Mouse (Mus musculus) heart, embryonic 13.5 days (tissue): ENCODE data around the gene Sorbs1. TPM values are rescaled to one million over a fixed set of nuclear protein-coding genes. Genes with fewer than 3 reads are reported as not detected.
"Not testable (repeated sequence)": the region's sequence is repeated elsewhere in the genome, so short reads cannot be mapped to it uniquely, and the experiment has no call there.

Experiments used
- ATAC-seq: fragments of 200-750 bp; cut with Nextera tagmentation; 2 replicates; pipeline ENCODE4 v1.8.0; 2017; ENCODE audit warnings: moderate TSS enrichment; ENCODE audit not compliant: insufficient number of reproducible peaks, low FRiP score, low TSS enrichment; ENCODE audit errors: extremely low read depth
- H3K27ac ChIP-seq: fragments of 300-500 bp; sonication (generic); replicated peaks from 2 replicates; pipeline ENCODE4 v1.5.1; 2015; ENCODE audit warnings: moderate library complexity, mild to moderate bottlenecking, inconsistent platforms
- H3K27me3 ChIP-seq: fragments of 300-500 bp; sonication (generic); replicated peaks from 2 replicates; pipeline ENCODE4 v1.6.1; 2015; ENCODE audit warnings: mild to moderate bottlenecking, inconsistent platforms
- H3K36me3 ChIP-seq: fragments of 300-500 bp; sonication (generic); 2 replicates; pipeline ENCODE4 v1.6.1; 2015; ENCODE audit warnings: mild to moderate bottlenecking, inconsistent platforms
- H3K4me1 ChIP-seq: fragments of 300-500 bp; sonication (generic); 2 replicates; pipeline ENCODE4 v1.6.1; 2015; ENCODE audit warnings: inconsistent platforms
- H3K4me2 ChIP-seq: fragments of 300-500 bp; sonication (generic); 2 replicates; pipeline ENCODE4 v1.6.1; 2015; ENCODE audit warnings: inconsistent platforms, mild to moderate bottlenecking, moderate library complexity
- H3K4me3 ChIP-seq: fragments of 300-500 bp; sonication (generic); 2 replicates; pipeline ENCODE4 v1.5.1; 2015; ENCODE audit warnings: moderate library complexity, mild to moderate bottlenecking, inconsistent platforms
- H3K9ac ChIP-seq: fragments of 300-500 bp; sonication (generic); 2 replicates; pipeline ENCODE4 v1.6.1; 2015; ENCODE audit warnings: inconsistent platforms, mild to moderate bottlenecking, moderate library complexity
- H3K9me3 ChIP-seq: fragments of 300-500 bp; sonication (generic); 2 replicates; pipeline ENCODE4 v1.6.1; 2016; ENCODE audit warnings: inconsistent platforms
- WGBS: fragments of 180-500 bp; shearing (Covaris S2); methylation state at CpG from one replicate; pipeline ENCODE4 v1.1.7; 2015; ENCODE audit warnings: mixed read lengths; 5-methylcytosine and 5-hydroxymethylcytosine counted together
- polyA plus RNA-seq: library from polyadenylated mRNA; unstranded; fragments of >200 nt; fragmentation: Nextera tagmentation; extraction: Ambion mirVana; gene quantifications from 2 replicates; pipeline ENCODE4 v1.2.1, GENCODE M21; 2015

Sorbs1 gene
- 65.4 and 74.3 TPM in 2 replicates for polyA plus RNA-seq

DNA sequence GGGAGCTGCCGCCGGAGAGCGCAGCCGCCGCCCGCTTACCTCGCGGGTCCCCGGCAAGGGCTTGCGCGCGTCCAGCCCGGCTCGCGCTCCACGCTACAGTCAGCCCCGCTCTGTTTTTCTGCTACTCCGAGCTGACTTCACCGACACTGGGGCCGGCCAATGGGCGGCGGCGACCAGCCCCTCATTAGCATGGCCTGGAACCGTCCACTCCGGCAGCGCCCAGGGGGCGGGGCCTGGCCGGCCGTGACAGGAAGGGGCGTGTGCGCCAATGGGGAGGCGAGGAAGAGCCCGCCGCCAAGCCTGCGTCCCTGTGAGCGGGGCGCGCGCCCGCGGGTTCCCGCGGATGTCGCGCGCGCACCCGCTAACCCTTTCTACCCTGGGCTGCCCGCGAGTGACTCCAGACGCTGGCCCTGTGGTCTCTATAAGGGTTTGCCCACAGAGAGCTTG lies at the start of gene Sorbs1:
Gene Sorbs1 (minus strand): TSS at position 148 of the 447 bp plus-strand sequence.
- peaks cover 36% of the 10 kb centered on the region for H3K4me1 ChIP-seq
- WGBS = under 1% methylated on average over 50 of the region's 51 CpGs
- H3K9ac ChIP-seq = peak within 1 kb of the TSS; percentile 93
- H3K27ac ChIP-seq = peak within 1 kb of the TSS; percentile 93
- H3K4me3 ChIP-seq = peak within 1 kb of the TSS; percentile 74
- H3K9me3 ChIP-seq = no peaks in the 10 kb centered on the region
- H3K36me3 ChIP-seq = no peaks in the 10 kb centered on the region
- H3K4me2 ChIP-seq = peak within 1 kb of the TSS; percentile 92
- H3K27me3 ChIP-seq = no peaks in the 10 kb centered on the region
- peak; percentile 98 for ATAC-seq

DNA sequence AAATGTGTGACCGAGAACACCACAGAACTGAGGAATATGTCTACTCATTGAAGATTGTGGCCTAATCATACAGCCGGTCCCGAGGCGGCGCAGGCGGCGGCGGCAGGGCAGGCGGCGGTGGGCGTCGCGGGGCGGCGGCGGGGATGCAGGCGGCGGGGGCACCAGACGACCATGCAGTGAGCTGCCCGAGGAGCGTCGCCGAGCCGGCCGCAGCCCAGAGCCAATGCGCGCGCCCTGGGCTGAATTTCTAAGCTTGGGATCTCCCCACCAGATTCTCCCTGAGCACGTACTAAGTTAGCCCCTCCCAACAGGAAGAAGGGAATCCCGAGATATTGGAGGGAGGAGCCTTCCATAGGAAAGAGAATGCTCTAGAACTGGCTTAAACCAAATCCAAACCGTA lies 47.9 kb upstream of the Sorbs1 start:
- Histone ChIP-seq H3K4me3 (0 out of 2 replicates have a peak overlapping the region, but pooled peaks have one; percentile 6), H3K4me1 (peaks cover 13% of the 10 kb centered on the region), H3K36me3 (peaks cover 69% of the 10 kb centered on the region), H3K4me2 (peak overlapping the region; percentile 27; the same call in 1 of the 2 replicates)
- H3K9ac ChIP-seq, H3K27me3 ChIP-seq, ATAC-seq, H3K27ac ChIP-seq, H3K9me3 ChIP-seq: not testable (repeated sequence)
- WGBS = 50% methylated on average over 13 of the region's 31 CpGs

DNA sequence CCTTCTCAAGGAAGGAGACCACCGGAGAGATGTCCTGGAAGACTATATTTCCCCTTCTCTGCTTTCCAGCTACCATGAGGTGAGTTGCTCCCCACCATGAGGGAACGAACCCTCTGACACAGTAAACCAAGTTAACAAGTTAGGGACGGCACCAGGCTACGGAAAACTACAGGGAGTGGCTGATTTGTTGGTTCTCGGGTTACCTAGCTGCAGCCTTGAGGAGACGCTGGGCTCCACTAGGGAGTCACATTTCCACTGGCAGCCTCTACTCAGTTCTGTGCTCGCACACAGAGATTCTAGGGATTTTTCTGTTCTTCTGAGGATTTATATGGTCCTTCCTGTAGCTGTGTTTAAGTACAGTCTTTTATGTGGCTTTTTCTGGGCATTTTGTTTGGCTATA lies 42.5 kb upstream of the Sorbs1 start:
- Histone ChIP-seq H3K9me3 (peaks cover 2% of the 10 kb centered on the region; the same call in 1 of the 2 replicates), H3K4me2 (no peak overlapping the region), H3K9ac (no peak overlapping the region), H3K4me3 (no peak overlapping the region), H3K4me1 (no peaks in the 10 kb centered on the region), H3K27me3 (no peaks in the 10 kb centered on the region), H3K27ac (no peak overlapping the region), H3K36me3 (peaks cover 75% of the 10 kb centered on the region)
- WGBS = 82% methylated on average over 7 of the region's 7 CpGs
- ATAC-seq = no peak

DNA sequence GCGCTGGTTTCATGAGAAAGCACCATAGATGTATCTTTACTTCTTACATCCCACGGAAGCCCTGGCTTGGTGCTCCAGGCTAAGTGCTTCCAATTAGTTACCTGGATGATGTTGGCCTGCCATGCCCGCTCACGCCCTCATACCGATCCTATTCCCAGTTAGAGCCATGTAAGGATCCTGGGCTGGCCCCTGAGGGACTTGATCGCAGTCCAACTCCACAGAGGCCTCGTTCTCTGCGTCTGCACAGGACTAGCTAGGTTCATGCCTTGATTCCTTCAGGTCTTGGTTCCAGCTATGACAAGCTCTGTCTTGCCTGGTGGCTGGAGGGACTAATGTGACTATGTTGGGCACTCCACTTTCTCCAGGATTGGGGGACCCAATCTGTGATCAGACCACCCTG lies 41.6 kb upstream of the Sorbs1 start:
- no peak overlapping the region for H3K27ac ChIP-seq

DNA sequence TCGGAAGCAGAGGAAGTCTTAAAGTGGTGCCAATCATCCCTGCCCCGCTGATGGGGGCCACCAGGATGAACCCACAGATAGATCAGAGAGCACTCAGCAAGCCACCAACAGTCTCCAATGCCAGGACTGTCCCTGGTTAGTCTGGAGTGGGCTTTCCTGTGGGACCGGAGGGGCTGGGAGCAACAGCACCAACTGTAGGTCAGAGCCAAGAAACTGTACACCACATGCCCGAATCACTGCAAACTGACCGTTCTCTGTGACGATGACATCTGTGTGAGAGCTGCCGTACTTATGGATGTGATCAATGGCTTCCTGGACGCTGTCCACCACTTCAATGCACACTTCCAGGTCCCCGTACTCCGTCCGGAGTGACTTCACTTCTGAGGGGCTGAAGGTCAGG lies 40.8 kb upstream of the Sorbs1 start:
- no peak overlapping the region for H3K27ac ChIP-seq
- H3K4me1 ChIP-seq = peaks cover 7% of the 10 kb centered on the region
- H3K4me3 ChIP-seq = no peak overlapping the region
- no peak for ATAC-seq
- peaks cover 2% of the 10 kb centered on the region; the same call in 1 of the 2 replicates for H3K9me3 ChIP-seq
- H3K36me3 ChIP-seq = peaks cover 86% of the 10 kb centered on the region
- 81% methylated on average over 11 of the region's 11 CpGs for WGBS
- no peak overlapping the region for H3K4me2 ChIP-seq
- no peaks in the 10 kb centered on the region for H3K27me3 ChIP-seq
- H3K9ac ChIP-seq = no peak overlapping the region

More for the DNA sequence above, 41.6 kb upstream of the Sorbs1 start:
- 91% methylated on average over 8 of the region's 8 CpGs for WGBS
- H3K9ac ChIP-seq = no peak overlapping the region
- no peak overlapping the region for H3K4me2 ChIP-seq
- H3K9me3 ChIP-seq = peaks cover 2% of the 10 kb centered on the region; the same call in 1 of the 2 replicates
- no peaks in the 10 kb centered on the region for H3K27me3 ChIP-seq
- H3K4me1 ChIP-seq = no peaks in the 10 kb centered on the region
- H3K4me3 ChIP-seq = no peak overlapping the region
- H3K36me3 ChIP-seq = peaks cover 84% of the 10 kb centered on the region
- no peak for ATAC-seq

DNA sequence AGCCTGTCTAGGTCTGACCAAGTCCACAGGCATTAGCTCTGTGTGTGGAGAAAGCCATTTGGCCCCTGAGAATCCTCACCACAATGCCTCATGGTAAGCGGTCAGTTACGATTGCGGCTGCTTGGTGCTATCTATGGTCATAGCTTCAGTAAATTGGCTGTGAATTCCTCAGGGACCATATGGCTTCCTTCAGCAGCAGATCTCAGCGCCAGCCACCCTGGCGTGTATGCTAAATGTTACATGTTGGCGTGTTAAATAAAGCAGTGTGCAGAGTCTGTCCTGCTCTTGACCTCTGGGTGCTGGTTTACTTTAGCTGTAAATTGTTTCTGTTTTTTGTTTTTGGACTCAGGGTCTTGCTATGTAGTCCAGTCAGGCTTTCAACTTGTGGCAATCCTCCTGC lies 40.3 kb upstream of the Sorbs1 start:
- Histone ChIP-seq H3K27ac (no peak overlapping the region; the same call in 1 of the 2 replicates), H3K27me3 (no peaks in the 10 kb centered on the region), H3K4me1 (peaks cover 12% of the 10 kb centered on the region), H3K9ac (no peak overlapping the region), H3K4me3 (no peak overlapping the region), H3K4me2 (no peak overlapping the region), H3K36me3 (peaks cover 86% of the 10 kb centered on the region), H3K9me3 (peaks cover 2% of the 10 kb centered on the region; the same call in 1 of the 2 replicates)
- 60% methylated on average over 6 of the region's 6 CpGs for WGBS
- no peak for ATAC-seq

DNA sequence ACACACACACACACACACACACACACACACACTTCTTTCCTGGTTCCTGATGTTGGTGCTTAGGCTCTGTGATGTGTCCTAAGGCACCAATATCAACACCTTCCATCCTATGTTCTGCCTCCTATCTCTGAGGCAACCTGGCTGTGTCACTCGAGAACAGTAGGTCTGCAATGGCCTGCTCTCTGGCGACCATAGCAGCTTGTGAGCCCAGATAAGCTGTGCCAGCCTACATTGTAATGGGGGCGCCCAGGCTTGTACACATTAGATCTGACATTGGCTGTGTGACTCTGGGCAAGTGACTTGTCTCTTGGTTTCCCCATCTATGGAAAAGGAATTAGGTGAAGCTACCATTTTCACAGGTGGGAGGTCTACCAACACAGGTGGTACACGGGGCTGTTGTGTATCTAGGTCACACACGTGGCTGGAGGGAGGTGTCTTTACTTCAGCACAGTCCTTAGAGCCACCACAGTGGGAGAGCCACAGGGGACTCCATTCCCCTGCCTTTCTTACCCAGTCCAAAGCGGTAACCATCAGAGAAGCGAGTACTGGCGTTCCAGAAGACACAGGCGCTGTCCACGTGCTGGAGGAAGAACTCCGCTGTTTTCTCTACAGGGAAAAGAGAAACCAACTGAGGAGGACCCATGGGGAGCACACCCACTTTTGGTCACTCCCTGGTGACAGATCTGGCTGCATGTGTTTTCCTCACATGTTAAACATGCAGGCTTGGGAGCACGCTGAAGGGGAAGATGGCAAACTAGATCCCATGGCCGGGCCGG lies 39.6 kb upstream of the Sorbs1 start:
- Histone ChIP-seq H3K9me3 (peaks cover 2% of the 10 kb centered on the region; the same call in 1 of the 2 replicates), H3K4me2 (no peak overlapping the region), H3K27ac (no peak overlapping the region; the same call in 1 of the 2 replicates), H3K4me3 (no peak overlapping the region), H3K4me1 (peaks cover 17% of the 10 kb centered on the region), H3K36me3 (peaks cover 83% of the 10 kb centered on the region), H3K9ac (no peak overlapping the region), H3K27me3 (no peaks in the 10 kb centered on the region)
- 80% methylated on average over 14 of the region's 14 CpGs for WGBS
- no peak for ATAC-seq

DNA sequence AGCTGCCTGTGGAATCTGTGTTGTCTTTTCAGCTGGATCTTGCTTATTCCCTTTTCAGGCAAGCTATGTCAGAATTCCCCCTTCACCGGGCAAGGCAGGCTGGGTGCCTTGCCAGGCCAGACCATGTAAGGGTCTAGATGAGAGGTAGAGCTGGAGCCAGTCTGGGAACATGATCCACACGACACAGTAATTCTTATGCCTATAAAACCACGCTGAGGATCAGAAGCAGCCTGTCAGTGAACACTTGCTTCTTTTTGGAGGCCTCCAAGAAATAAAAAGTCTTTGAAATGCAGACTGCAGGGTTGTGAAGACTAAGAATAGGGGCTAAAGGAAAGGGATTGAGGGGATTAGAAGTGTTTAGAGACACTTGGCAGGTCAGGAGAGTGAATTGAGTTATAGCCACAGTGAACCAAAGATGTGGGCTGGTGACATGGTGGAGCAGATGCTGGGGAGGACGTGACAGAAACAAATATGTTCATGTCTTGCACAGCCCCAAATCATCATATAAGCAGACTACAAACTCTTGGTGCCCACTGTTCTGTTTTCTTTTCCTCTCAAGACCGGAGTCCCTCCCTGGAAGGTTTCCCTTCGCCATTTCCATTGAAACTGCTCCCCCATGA lies 36.0 kb upstream of the Sorbs1 start:
- 55% methylated on average over 6 of the region's 6 CpGs for WGBS
- Histone ChIP-seq H3K4me2 (peak overlapping the region; percentile 18; the same call in 1 of the 2 replicates), H3K27me3 (no peaks in the 10 kb centered on the region), H3K9ac (no peak overlapping the region), H3K36me3 (peaks cover 47% of the 10 kb centered on the region), H3K9me3 (no peaks in the 10 kb centered on the region), H3K4me3 (no peak overlapping the region), H3K4me1 (peaks cover 17% of the 10 kb centered on the region), H3K27ac (peak overlapping the region; percentile 40)
- ATAC-seq = no peak

DNA sequence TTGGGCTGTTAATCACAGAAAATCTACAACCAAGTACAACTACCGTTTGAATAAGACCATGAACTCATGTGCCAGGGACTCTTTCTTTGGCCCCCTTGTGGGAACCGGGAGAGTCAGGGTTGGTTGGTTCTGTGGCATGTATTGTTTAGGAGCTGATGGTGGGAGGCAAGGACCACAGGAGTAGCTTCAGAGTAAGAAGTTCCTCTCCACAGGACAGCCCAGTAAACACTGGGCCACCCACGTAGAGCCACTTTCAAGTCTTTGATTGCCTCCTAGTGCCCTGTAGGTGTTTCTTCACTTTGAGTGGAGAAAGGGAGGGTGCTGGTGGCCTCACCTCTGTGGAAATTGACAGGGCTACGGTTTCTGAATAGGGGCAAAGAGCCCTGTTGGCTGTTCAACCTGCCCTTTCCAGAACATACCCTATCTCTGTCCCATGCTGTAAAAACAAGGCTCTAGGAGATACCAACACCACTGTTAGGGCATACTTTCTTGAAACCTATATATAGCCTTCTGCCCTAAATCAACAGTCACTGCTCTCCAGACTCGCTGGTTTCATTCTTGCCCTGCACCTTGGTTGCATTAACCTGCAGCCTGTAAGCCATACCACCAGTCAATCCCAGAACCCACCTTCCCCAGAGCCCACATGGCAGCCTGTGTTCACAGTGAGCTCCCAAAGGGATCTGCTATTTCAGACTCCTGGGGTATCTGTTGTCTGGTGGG lies 35.4 kb upstream of the Sorbs1 start:
- no peak overlapping the region for H3K9ac ChIP-seq
- 30% methylated on average over 5 of the region's 5 CpGs for WGBS
- no peaks in the 10 kb centered on the region for H3K9me3 ChIP-seq
- H3K4me1 ChIP-seq = peaks cover 17% of the 10 kb centered on the region
- peaks cover 40% of the 10 kb centered on the region for H3K36me3 ChIP-seq
- ATAC-seq = no peak; the same call in 1 of the 2 replicates
- peak overlapping the region; percentile 40 for H3K27ac ChIP-seq
- H3K4me2 ChIP-seq = peak overlapping the region; percentile 18; the same call in 1 of the 2 replicates
- no peak overlapping the region for H3K4me3 ChIP-seq
- H3K27me3 ChIP-seq = no peaks in the 10 kb centered on the region

DNA sequence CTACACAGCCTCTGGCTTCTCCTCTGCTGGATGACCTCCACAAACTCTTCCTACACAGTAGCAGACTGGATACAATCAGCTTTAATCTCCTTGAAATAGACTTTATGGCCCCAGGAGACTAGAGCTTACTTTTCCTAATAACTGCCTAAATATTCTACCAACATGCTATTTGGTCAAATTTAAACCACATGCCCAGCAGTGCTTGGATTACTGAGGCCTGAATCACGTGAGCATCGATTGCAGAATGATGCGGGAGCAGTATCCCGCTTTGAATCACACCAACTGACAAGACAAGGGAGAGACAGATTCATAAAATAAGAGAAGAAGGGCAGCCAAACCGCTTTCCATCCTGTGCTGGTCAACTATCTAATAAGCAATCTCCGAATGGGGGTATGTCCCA lies 34.8 kb upstream of the Sorbs1 start:
- peaks cover 17% of the 10 kb centered on the region for H3K4me1 ChIP-seq
- peak overlapping the region; percentile 40; the same call in 1 of the 2 replicates for H3K27ac ChIP-seq

DNA sequence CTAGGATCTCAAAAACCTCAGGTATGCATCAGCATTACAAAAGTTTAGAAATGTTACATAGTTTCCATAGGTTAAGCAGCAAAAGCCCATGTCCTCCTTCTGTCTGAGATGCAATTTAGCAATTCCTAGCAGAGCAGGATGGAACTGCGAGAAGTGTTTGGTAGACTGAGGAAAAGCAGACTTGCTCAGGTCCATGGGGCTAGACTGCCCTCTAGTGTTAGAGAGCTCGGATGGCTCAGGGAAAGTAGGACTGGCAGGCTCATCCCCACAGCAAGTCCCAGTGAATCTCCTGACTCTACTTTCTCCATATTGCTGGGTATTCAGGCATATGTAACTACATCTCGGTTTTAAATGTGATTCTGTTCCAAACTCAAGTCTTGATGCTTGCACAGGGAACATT lies 31.3 kb upstream of the Sorbs1 start:
- Histone ChIP-seq H3K4me2 (no peak overlapping the region), H3K27me3 (no peaks in the 10 kb centered on the region), H3K9me3 (0 out of 2 replicates have a peak, but pooled peaks cover 2% of the 10 kb centered on the region), H3K27ac (no peak overlapping the region), H3K36me3 (no peaks in the 10 kb centered on the region), H3K9ac (no peak overlapping the region), H3K4me1 (peaks cover 15% of the 10 kb centered on the region), H3K4me3 (no peak overlapping the region)
- WGBS = 3% methylated on average over 3 of the region's 3 CpGs
- no peak for ATAC-seq

More for the DNA sequence above, 34.8 kb upstream of the Sorbs1 start:
- H3K27me3 ChIP-seq = no peaks in the 10 kb centered on the region
- H3K36me3 ChIP-seq = peaks cover 35% of the 10 kb centered on the region
- no peak for ATAC-seq
- 90% methylated on average over 6 of the region's 6 CpGs for WGBS
- no peak overlapping the region for H3K4me3 ChIP-seq
- no peak overlapping the region for H3K4me2 ChIP-seq
- H3K9ac ChIP-seq = no peak overlapping the region
- no peaks in the 10 kb centered on the region for H3K9me3 ChIP-seq
